In genomic region chr3:138227782-138228181, GRCm38 (mm10) we compare ENCODE assay signal across 20 mouse cellular contexts. TPM values are rescaled to one million over a fixed set of nuclear protein-coding genes. Genes with fewer than 3 reads are reported as not detected.
"Had no signal": no experiment of that assay in that cellular context is flagged by ENCODE, and none has a peak within 500 bp of the region (broad histone marks: within the 10 kb centered on the region; RNA-seq: fewer than 3 reads in every experiment).

No protein-coding gene starts in this region.

- H3K4me1 ChIP-seq: lung, embryonic 15.5 days; midbrain, embryonic 15.5 days; neural tube, embryonic 12.5 days; stomach, embryonic 15.5 days had no signal

- H3K36me3 ChIP-seq: lung, embryonic 15.5 days; midbrain, embryonic 12.5 days; midbrain, embryonic 15.5 days; neural tube, embryonic 12.5 days; stomach, embryonic 15.5 days had no signal

- H3K4me2 ChIP-seq: lung, embryonic 15.5 days; midbrain, embryonic 12.5 days; midbrain, embryonic 15.5 days; neural tube, embryonic 12.5 days; stomach, embryonic 15.5 days had no signal

- H3K4me3 ChIP-seq: lung, embryonic 15.5 days; megakaryocyte, embryonic 14.5 days; midbrain, embryonic 12.5 days; midbrain, embryonic 15.5 days; neural tube, embryonic 12.5 days; stomach, embryonic 15.5 days had no signal

- DNase-seq: lung, adult 2 months; lung, postnatal 14 days; lung, postnatal 36 days; right cerebral cortex, postnatal 14 days; thymus, adult 2 months; thymus, postnatal 25 days; thymus, postnatal 4 days had no signal

- H3K27me3 ChIP-seq: lung, embryonic 15.5 days; midbrain, embryonic 12.5 days; midbrain, embryonic 15.5 days; neural tube, embryonic 12.5 days; stomach, embryonic 15.5 days had no signal

- H3K9me3 ChIP-seq: lung, embryonic 15.5 days; megakaryocyte, embryonic 14.5 days; midbrain, embryonic 12.5 days; midbrain, embryonic 15.5 days; neural tube, embryonic 12.5 days; stomach, embryonic 15.5 days had no signal

- ATAC-seq: lung, postnatal 0 days; midbrain, embryonic 15.5 days had no signal

- H3K27ac ChIP-seq: lung, embryonic 15.5 days; macrophage; midbrain, embryonic 12.5 days; midbrain, embryonic 15.5 days; neural tube, embryonic 12.5 days; stomach, embryonic 15.5 days; stomach, postnatal 0 days had no signal

- H3K9ac ChIP-seq: lung, embryonic 15.5 days; midbrain, embryonic 12.5 days; midbrain, embryonic 15.5 days; neural tube, embryonic 12.5 days; stomach, embryonic 15.5 days had no signal

RNA-seq across cellular contexts. Expression of gene Adh7, which starts 10.2 kb away (rescaled TPM):
- polyA plus RNA-seq: macrophage; neural tube, embryonic 12.5 days; spleen, adult 2 months had no signal

RNA-seq across cellular contexts. Expression of gene Adh1, which starts 33.0 kb away (rescaled TPM):
- polyA plus RNA-seq: macrophage had no signal

RNA-seq across cellular contexts. Expression of gene 4930579F01Rik, which starts 34.2 kb away (rescaled TPM):
- polyA plus RNA-seq: liver, embryonic 16.5 days; lung, adult 2 months; lung, postnatal 0 days; macrophage; midbrain, embryonic 12.5 days; midbrain, embryonic 15.5 days; midbrain, postnatal 0 days; neural tube, embryonic 12.5 days; neural tube, embryonic 14.5 days; spleen, adult 2 months; thymus, adult 2 months had no signal
